Mouse (Mus musculus): ENCODE measurements at regions not wholly inside any gene's neighbourhood (a gene's known extent, or its start where the extent isn't known, plus 50 kb on each side); places are given as distances from the start of the nearest gene placed in this dataset.

GRCm38 (mm10) chr6:126481257-126481656 is 54.0 kb downstream of the Kcna5 start:
- DNase-seq (ENCODE audit: low spot score), result no peak

- no peak for DNase-seq (ENCODE audit: low spot score)
These were observed 57.7 kb downstream of the Kcna5 start for GRCm38 (mm10) chr6:126477506-126477905.

GRCm38 (mm10) chr6:126476758-126477157 is 58.5 kb downstream of the Kcna5 start:
- DNase-seq (ENCODE audit: low spot score), result no peak

- no peak for DNase-seq (ENCODE audit: low spot score)
These were observed 59.7 kb downstream of the Kcna5 start for GRCm38 (mm10) chr6:126475555-126475954.

GRCm38 (mm10) chr6:126453751-126454150 is 81.5 kb downstream of the Kcna5 start:
- no peak for DNase-seq (ENCODE audit: low spot score)

GRCm38 (mm10) chr6:126445519-126445918 is 89.7 kb downstream of the Kcna5 start:
- no peak for DNase-seq (ENCODE audit: low spot score)

GRCm38 (mm10) chr6:126440254-126440653 is 95.0 kb downstream of the Kcna5 start:
- no peak for DNase-seq (ENCODE audit: low spot score)

- no peak for DNase-seq (ENCODE audit: low spot score)
These were observed 97.1 kb downstream of the Kcna5 start for GRCm38 (mm10) chr6:126437976-126438736.

- no peak for DNase-seq (ENCODE audit: low spot score)
These were observed 108.0 kb downstream of the Kcna5 start for GRCm38 (mm10) chr6:126427208-126427607.

GRCm38 (mm10) chr6:126405736-126406135 is 129.5 kb downstream of the Kcna5 start:
- peak; percentile 3 for DNase-seq (ENCODE audit: low spot score)

GRCm38 (mm10) chr6:126404331-126405070 is 130.7 kb downstream of the Kcna5 start:
- DNase-seq (ENCODE audit: low spot score), result peak; percentile 3

GRCm38 (mm10) chr6:126399595-126399994 is 135.6 kb downstream of the Kcna5 start:
- DNase-seq (ENCODE audit: low spot score), result no peak

- DNase-seq (ENCODE audit: low spot score), result no peak
These were observed 136.6 kb downstream of the Kcna5 start for GRCm38 (mm10) chr6:126398641-126399040.

- DNase-seq (ENCODE audit: low spot score), result no peak
These were observed 140.2 kb downstream of the Kcna5 start for GRCm38 (mm10) chr6:126395015-126395414.

- DNase-seq (ENCODE audit: low spot score), result no peak
These were observed 141.0 kb downstream of the Kcna5 start for GRCm38 (mm10) chr6:126394111-126394809.

GRCm38 (mm10) chr6:126384210-126385012 is 150.8 kb downstream of the Kcna5 start:
- DNase-seq (ENCODE audit: low spot score), result no peak

- no peak for DNase-seq (ENCODE audit: low spot score)
These were observed 158.0 kb downstream of the Kcna5 start for GRCm38 (mm10) chr6:126377216-126377615.

- no peak for DNase-seq (ENCODE audit: low spot score)
These were observed 160.1 kb downstream of the Kcna5 start for GRCm38 (mm10) chr6:126374970-126375620.

- peak; percentile 5 for DNase-seq (ENCODE audit: low spot score)
These were observed 163.2 kb downstream of the Kcna5 start for GRCm38 (mm10) chr6:126371971-126372370.

GRCm38 (mm10) chr6:126371489-126371888 is 163.7 kb downstream of the Kcna5 start:
- no peak for DNase-seq (ENCODE audit: low spot score)

- DNase-seq (ENCODE audit: low spot score), result no peak
These were observed 169.7 kb downstream of the Kcna5 start for GRCm38 (mm10) chr6:126365495-126365894.
